Mouse (Mus musculus): ENCODE measurements around the gene Retsat.

Retsat gene

DNA sequence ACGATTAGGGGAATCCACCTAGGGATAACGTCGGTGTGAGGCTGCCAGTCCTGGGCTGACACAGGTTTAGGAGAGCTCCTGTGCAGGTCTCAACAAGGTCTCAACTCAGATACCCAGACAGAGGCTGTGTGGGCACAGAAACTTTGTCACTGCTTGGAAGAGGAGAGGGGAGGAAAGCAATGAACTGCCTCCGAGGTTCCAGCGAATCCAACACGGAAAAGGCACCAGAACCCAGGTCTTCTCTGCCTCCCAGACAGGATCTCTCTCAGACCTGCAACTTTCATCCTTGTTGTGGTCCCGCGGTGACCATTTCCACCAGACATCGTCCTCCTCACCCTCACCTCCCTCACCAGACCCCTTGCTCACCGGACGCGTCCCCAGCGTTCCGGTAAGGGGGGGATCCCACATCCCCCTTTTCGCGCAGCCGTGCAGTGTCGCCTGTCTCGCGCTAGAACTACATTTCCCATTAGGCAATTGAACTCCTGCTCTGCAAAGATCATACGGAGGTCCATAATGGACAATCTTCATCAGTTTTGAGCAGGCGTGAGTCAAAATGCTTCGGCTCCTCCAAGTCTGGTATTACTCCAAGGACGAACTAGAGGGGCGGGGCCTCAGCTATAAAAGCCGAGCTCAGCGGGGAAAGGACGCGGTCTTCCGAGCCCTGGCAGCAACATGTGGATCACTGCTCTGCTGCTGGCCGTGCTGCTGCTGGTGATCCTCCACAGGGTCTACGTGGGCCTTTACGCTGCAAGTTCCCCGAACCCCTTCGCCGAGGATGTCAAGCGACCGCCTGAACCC, at the start of gene Retsat, which contains the start of gene Elmod3:
Gene Retsat, plus strand, starts transcription at position 520 of the 798 bp plus-strand sequence.
Gene Elmod3, minus strand, starts transcription at position 458 of the 798 bp plus-strand sequence.
- DNase-seq (ENCODE audit: low spot score in 2 of 2): peak; percentile 83 to 89

DNA sequence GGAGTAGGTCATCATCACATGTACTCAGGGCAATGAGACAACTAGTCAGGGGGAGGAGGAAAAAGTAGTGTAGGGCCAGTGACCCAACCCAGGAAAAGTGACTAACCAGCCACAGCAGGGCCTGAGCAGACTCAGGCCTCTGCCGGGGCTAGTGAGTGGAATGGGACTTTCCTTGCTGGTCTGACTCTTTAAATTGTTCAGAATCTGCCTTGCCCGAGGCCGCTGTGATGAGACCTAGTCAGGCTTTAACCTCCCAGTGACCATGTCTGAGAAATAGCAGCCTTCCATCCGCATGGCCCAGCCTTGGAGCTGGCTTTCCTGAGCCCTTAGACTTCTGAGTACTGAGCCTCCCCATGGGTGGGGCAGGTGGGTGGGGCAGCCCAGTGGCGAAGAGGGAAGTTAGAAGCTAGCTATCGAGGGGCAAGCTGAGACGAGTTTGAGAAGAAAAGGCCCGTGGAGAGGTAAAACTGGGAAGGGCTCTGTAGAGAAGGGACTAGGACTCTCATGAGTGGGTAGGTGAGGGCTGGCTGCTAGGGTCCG, 49.2 kb upstream of the Retsat start:
- DNase-seq (ENCODE audit: low spot score in 2 of 2): peak; percentile 66 to 84

DNA sequence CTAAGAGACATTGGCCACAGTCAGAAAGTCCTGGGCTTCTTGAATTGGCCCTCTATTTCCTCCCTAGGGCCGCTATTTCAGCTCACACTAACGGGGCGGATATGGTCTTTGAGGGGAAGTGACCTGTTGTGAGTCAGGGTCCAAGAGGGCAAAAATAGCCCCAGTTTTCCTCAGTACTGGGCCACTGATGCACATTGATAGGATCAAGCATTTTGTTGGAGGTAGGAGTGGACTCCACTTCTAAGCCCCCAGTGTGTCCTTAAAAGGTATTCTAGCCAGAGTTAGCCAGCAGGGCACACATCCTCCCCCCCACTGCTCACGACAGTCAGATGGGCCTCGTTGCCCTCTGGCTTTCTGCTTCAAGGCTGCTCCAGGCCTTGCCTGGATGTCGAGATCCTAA, 48.2 kb upstream of the Retsat start:
- no peak for DNase-seq (ENCODE audit: low spot score in 2 of 2)

DNA sequence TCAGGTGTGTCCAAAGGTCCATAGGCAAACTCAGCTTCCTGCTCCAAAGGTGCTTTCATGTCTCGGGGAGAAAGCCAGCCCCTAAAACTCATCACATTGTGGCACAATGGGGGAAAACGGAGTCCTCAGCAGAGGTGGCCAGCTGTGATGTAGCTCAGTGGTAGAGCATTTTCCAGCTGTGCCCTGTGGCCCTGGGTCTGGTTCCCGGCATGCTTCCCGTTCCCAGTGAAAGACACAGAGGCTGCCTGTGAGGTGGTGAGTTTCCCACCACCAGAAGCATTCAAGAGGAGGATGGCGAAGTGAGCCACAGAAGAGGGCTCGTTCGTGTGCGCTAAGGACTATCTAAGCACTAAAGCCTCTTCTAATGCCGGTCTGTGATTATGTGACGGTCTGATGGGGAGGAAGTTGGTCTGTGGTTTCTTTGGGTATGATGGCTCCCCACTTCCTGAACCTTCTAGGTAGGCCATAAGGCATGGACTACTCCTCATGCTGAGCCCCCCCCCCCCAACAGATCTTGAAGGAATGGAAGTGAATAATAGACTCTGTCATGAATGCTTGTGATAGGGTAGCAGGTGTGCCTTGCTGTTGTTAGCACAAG, 47.7 kb upstream of the Retsat start:
- no peak for DNase-seq (ENCODE audit: low spot score in 2 of 2)

DNA sequence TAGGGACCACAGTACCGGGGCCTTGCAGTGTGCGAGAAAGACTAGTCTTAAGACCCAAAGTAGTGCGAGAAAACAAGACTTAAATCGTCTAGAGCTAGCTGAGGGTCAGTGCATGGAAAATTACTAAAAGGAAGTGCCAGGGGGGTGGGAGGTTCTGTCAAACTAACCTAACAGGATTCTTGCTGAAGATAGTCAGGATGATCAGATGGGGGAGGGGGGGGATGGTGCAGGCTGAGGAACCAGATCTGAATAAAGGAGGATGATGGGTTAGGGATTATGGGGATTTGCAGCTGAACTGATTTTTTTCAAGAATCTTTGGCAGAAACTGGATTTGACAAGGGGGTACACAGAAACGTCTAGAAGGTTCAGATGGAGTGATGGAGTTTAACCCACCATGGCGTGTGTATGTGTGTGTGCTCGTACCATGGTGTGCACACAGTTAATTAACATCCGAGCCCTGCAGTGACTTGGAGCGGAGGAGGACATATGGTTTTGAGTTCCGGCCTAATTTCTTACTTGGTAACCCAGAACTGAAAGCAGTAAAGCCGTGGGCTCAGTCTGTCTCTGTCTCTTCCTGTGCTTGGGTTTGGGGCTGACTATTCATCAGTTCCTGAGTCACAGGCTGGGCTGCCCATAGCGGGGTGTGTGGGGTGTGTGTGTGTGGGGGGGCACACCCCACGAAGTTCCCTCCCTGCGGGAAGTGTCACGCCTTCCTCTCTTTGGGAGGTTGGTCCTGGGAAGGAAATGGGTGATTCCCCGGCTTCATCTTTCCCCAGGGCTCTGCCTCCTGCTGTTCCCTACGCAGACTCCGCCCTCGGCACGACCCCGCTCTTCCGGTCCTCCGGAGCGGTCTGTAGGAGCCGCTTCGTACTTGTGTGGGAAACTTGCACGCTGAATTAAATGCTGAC, 45.9 kb upstream of the Retsat start:
- DNase-seq (ENCODE audit: low spot score in 2 of 2): no peak

DNA sequence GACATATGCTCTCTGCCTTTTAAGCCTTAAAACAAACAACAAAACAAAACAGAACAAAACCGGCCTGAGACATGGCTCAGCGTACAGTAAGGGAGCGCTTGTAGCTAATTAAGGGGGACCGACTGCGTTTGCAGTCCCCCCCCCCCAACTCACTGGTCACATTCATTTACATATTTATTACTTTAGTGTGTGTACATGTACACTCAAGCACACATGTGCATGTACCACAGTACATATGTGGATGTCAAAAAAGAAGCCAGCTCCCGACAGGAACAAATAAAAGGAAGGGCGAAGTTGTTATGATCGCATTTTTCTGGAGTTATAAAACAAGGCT, 45.2 kb upstream of the Retsat start:
- no peak for DNase-seq (ENCODE audit: low spot score in 2 of 2)

DNA sequence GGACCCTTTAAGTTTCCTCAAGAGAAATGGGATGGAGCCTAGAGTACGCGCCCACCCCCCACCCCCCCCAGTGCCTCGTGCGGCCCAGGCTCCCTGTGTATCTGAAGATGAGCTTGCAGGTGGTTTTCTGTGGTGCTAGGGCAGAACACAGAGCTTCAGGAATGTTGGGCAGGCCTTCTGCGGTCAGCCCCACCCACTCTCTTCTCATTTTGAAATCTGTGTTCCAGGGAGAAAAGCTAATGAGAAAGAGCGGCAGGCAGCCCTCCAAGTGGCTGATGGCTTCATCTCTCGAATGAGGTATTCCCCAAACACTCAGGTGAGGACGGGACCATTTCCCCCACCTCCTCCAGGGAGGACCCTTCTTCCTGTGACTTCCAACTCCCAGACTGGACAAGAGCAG, 37.5 kb upstream of the Retsat start:
- no peak for DNase-seq (ENCODE audit: low spot score in 2 of 2)

DNA sequence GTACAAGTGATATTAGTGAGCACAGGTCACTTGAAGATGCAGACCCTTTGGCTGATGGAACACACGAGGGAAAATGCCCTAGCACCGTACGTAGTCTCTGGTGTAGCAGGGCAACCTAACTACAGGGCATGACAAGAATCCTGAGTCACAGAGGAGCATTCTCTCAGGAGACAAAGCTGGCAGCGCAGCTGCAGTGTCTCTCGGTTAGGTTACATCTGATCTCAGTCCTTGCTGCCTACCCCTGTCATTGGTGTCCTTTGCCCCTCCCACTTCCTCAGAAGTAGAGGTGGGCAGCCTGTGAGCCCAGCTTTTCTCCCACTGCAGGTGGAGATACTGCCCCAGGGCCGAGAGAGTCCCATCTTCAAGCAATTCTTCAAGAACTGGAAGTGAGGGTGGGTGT, 35.8 kb upstream of the Retsat start:
- DNase-seq (ENCODE audit: low spot score in 2 of 2): no peak

DNA sequence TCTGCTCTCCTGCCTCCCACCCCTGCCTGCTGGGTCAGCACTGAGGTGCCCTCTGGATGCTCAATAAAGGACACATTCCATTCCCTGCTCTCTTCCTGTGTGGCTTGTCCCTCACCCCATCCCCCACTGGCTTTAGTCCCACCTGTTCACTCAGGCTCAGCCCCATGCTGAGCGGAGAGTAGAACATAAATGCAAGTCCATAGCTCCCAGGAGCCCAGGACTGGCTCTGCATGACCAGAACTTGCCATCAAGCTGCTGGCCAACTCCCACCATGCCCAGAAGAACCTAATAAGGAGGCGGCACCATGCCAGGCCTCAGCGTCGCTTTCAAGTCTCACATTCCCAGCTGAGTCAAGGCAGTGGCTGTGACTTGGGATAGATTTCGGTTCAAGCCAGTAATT, 35.4 kb upstream of the Retsat start:
- no peak for DNase-seq (ENCODE audit: low spot score in 2 of 2)

DNA sequence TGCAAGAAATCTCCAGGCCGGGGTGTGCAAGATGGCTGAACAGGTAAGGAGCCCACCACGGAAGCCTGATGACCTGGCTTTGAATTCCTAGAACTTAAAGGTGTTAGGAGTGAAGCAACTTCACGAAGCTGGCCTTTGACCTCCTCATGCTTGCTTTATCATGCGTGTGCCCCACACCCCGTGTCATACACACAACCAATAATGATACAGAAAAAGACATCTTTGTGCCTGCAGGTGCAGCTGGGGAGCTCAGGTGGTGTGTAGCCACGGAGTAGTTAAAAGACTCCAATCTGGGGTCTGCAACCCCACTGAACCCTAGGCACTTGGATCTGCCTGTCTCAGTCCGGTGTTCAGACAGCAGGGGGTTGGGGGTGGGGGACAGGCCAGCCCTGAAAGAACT, 32.8 kb upstream of the Retsat start:
- DNase-seq (ENCODE audit: low spot score in 2 of 2): no peak

DNA sequence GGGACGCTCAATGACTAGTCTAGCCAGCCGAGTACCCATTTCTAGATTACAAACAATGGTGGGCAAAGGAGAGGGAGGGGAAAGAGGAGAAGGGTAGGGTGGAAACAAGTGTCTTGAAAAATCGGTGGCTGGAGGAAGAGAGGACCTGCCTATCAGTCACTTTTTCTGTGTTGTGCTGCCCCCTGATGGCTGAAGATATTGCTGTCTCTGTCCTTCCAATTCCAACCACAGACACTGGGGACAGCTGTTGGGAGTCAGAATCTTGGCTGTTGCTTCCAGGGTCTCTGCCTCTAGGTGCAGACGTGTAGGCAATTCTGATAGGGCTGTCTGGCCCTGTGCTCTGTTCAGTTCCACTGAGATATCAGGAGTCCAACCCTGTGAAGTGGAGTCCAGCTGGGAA, 32.2 kb upstream of the Retsat start:
- DNase-seq (ENCODE audit: low spot score in 2 of 2): peak; percentile 79 to 91

DNA sequence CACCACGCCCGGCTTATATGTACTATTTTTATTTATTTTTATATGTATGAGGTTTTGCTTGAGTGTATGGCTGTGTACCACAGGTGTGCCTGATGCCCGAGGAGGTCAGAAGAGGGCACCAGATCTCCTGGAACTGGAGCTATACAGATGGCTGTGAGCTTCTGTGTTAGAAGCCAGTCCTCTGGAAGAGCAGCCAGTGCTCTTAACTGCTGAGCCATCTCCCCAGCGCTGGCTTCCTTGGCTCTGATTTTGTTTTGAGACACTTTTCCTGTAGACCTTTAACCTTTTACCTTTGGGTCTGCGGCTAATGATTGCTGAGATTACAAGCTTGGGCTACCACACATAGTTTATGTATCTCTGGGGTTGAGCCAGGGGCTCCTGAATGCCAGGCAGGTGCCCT, 30.8 kb upstream of the Retsat start:
- no peak for DNase-seq (ENCODE audit: low spot score in 2 of 2)

DNA sequence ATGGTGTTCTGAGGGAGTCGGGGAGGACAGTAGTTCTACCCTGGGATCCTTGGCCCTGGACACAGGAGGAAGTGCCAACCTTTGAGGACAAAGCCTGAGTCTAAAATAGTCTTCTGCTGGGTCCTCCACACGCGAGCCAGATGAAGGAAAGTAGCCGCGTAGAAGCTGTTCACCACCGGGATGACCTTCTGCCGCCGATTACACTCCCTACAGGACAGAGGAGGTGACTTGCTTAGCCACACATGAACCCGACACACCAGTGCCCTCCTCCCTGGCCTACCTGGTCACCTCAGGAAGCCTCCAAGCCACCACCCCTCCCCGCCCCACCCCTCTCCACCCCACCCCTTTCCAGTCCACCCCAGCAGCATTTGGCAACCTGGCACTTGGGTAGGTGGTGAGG, 29.5 kb upstream of the Retsat start:
- DNase-seq (ENCODE audit: low spot score in 2 of 2): no peak

DNA sequence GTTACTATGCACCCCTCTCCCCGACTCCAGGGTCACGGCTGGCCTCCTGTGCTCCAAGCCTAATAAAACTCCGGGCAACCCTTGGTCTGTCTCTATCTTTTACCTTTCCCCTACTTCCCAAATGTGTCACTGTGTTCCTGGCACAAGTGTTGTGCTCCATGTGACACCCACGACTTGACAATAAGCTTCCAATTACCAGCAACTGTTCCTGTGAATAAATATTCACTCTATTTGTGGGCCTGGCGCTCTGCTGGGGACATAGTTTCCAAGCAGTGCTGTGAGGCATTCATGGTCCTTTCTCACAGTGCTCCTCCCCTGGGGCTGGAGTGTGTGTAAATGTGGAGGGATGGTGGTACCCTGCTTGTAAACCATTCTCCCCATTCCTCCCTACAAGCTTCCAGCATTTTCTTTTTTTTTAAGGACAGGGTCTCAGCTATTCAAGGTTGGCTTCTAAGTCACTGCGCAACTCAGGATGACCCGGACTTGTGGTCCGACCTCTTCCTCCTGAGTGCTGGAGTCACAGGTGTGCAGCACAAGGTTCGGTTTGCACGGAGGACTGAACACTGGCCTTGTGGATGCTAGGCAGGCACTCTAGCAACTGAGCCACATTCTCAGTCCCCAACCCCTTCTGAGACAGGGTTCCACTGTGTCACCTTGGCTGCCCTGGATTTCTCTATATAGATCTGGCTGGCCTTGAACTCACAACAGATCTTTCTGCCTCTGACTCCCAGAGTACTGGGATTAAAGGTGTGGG, 27.5 kb upstream of the Retsat start:
- DNase-seq (ENCODE audit: low spot score in 2 of 2): no peak

DNA sequence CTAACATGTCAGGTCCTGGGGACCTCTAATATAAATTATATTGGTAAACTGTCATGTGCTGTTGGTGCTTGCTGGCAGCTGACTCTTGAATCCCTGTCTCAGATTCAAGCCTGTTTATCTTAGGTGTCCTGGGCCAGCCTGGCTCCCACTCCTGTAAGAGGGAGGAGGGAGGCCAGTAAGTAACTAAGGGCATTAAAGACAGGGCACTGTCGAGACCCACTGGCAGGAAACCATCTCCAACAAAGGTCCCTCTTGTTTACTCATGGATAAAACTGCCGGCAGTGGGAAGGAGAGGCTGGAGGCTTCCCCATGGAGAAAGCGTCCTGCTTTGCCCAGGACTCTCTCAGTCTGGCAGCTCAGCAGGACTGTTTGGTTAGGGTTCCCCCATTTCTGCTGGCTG, 26.4 kb upstream of the Retsat start:
- no peak for DNase-seq (ENCODE audit: low spot score in 2 of 2)

DNA sequence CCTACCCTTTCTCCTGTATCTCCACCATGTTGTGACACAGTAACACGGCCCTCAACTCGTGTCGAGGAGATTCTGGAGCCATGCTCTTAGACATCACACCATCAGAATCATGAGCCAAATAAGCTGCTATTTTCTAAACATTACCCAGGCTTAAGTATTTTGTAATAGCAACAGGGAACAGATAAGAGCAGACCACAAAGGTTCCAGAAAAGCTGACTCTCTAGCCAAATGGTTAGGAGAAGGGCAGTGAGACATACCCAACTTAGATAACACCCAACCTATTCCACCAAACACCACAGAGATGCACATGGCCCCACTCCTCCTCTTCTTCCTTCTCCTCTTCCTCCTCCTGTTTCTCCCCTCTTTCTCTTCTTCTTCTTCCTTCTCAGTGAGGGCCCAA, 22.2 kb upstream of the Retsat start:
- DNase-seq (ENCODE audit: low spot score in 2 of 2): no peak

DNA sequence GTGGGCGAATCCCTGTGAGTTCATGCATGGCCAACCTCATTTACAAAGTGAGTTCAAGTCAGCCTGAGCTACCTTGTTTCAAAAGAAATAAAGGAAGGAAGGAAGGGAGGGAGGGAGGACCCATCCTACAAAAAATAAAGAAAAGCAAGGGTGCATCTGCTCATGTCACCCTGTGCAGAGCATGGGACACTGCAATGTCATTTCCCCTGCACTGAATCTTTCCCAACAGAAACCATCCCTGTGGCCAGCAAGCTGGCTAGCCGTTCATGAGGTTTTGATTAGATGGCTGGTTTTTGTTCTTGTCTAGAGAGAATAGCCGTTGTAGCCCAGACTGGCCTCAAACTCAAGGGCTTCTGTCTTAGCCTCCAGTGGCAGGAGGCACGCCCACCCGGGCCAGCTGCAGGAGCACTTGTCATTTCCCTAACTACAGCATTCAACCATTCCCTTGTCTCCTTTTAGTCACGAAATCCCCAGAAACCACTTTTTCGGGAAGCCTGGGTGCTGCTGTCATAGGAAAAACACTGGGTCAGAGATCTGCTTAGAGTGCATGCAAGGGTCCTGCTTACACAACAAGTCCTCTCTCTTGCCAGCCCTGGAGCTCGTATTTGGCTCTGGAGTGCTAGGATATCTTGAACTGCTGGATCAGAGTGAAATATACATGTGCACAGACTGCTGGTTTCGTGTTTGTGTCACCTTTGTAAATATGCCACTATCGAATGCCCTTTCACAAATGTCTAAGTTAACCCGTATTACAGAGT, 16.5 kb upstream of the Retsat start:
- DNase-seq (ENCODE audit: low spot score in 2 of 2): no peak

DNA sequence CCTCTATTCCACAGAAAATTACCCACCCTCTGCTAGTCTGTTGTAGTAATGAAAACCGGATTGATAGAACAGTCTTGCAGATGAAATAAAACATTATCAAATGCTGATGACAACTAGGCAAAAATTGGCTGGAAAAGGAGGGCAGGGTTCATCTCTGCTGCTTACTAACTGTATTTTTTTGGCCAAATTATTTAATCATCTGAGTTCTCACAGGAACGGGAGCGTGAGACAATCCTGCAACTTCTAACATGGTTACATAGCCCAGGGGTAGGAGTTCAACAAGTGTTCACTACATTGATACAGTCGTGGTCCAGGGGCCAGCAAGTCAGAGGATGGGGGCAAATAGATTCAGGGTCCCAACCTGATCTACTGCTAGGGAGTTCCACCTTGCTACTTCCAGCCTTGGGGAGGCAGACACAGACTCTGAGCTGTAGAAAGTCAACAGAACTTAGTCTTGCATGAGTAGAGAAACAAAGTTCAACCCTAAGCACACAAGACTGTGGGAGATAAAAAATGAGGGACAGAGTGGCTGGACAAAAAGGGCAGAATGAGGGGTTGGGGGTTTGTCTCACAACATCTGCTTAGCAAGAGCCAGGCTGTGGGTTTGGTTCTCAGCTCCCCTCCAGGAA, 14.9 kb upstream of the Retsat start:
- DNase-seq (ENCODE audit: low spot score in 2 of 2): no peak

DNA sequence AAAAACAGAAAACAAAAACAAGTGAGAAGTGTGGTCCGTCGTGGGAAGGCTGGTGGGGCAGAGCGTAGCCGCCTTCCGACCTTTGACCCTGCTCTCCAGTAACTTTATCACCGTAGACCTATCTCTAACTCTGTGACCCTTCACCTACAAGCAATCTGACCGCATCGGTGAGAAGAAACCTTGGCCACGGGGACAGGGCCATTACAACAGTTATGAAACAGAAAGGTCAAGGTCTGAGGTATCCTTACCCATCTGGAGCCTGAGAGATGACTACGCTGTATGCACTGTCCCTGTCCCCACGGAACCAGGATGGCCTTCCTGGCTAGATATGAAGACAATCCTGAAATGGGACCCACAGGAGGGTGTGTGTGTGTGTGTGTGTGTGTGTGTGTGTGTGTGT, 14.1 kb upstream of the Retsat start:
- DNase-seq (ENCODE audit: low spot score in 2 of 2): no peak

DNA sequence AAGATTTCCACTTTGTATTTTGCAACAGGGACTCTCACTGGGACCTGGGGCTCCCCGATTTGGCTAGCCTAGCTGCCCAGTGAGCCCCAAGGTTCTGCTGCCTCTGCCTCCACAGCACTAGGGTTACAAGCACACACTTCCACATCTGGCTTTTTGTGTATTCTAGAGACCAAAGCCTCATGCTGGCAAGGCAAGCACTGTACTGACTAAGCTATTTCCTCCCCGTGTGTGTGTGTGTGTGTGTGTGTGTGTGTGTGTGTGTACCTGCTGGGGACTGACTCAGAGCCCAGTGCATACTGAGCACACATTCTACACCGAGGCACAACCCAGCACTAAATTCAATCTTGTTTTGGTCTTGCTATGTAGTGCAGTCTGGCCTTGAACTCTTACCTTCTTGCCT, 11.6 kb upstream of the Retsat start:
- no peak for DNase-seq (ENCODE audit: low spot score in 2 of 2)
